Mouse (Mus musculus): ENCODE measurements at regions not wholly inside any gene's neighbourhood (a gene's known extent, or its start where the extent isn't known, plus 50 kb on each side); places are given as distances from the start of the nearest gene placed in this dataset.

GRCm38 (mm10) chrX:10397257-10397656 is 87.7 kb upstream of the Tspan7 start:
- intact Hi-C loops (cut with DNase I) = no loop called here
- DNase-seq (ENCODE audit: low spot score in 2 of 2) = no peak

GRCm38 (mm10) chrX:10411238-10411637 is 73.7 kb upstream of the Tspan7 start:
- intact Hi-C loops (cut with DNase I) = no loop called here
- DNase-seq (ENCODE audit: low spot score in 2 of 2) = peak in 1 of 2 experiments; percentile 4

GRCm38 (mm10) chrX:10422440-10422839 is 62.5 kb upstream of the Tspan7 start:
- intact Hi-C loops (cut with DNase I) = no loop called here
- DNase-seq (ENCODE audit: low spot score in 2 of 2) = no peak
